Mouse (Mus musculus) heart, embryonic 11.5 days (tissue): ENCODE data around the gene Bpifb5. TPM values are rescaled to one million over a fixed set of nuclear protein-coding genes. Genes with fewer than 3 reads are reported as not detected.
"Not testable (repeated sequence)": the region's sequence is repeated elsewhere in the genome, so short reads cannot be mapped to it uniquely, and the experiment has no call there.

Experiments
- ATAC-seq: fragments of 200-750 bp; cut with Nextera tagmentation; replicated peaks from 2 replicates; pipeline ENCODE4 v1.8.0; 2017; ENCODE audit warnings: moderate library complexity; ENCODE audit not compliant: insufficient number of reproducible peaks, low FRiP score, low TSS enrichment
- H3K27ac ChIP-seq: fragments of 300-500 bp; sonication (generic); 2 replicates; pipeline ENCODE4 v1.5.1; 2014; ENCODE audit warnings: mild to moderate bottlenecking, low read depth, low read length
- H3K27me3 ChIP-seq: fragments of 300-500 bp; sonication (generic); 2 replicates; pipeline ENCODE4 v1.6.1; 2014; ENCODE audit warnings: mild to moderate bottlenecking, low read length, mixed read lengths; ENCODE audit not compliant: control insufficient read depth, insufficient read depth
- H3K36me3 ChIP-seq: fragments of 300-500 bp; sonication (generic); 2 replicates; pipeline ENCODE4 v1.6.1; 2014; ENCODE audit warnings: mild to moderate bottlenecking, low read length, moderate library complexity, mixed read lengths; ENCODE audit not compliant: control insufficient read depth, insufficient read depth
- H3K4me1 ChIP-seq: fragments of 300-500 bp; sonication (generic); 2 replicates; pipeline ENCODE4 v1.6.1; 2014; ENCODE audit warnings: low read length; ENCODE audit not compliant: control insufficient read depth, insufficient read depth
- H3K4me2 ChIP-seq: fragments of 300-500 bp; sonication (generic); 2 replicates; pipeline ENCODE4 v1.6.1; 2014; ENCODE audit warnings: mild to moderate bottlenecking, moderate library complexity
- H3K4me3 ChIP-seq: fragments of 300-500 bp; sonication (generic); 2 replicates; pipeline ENCODE4 v1.5.1; 2014; ENCODE audit warnings: low read depth, low read length
- H3K9ac ChIP-seq: fragments of 300-500 bp; sonication (generic); 2 replicates; pipeline ENCODE4 v1.6.1; 2014; ENCODE audit warnings: mild to moderate bottlenecking, low read depth, low read length, moderate library complexity
- H3K9me3 ChIP-seq: fragments of 300-500 bp; sonication (generic); replicated peaks from 2 replicates; pipeline ENCODE4 v1.6.1; 2016; ENCODE audit warnings: low read length; ENCODE audit not compliant: control insufficient read depth
- WGBS: fragments of 180-500 bp; shearing (Covaris S2); extraction: QIAGEN DNeasy Blood & Tissue Kit; methylation state at CpG from one replicate; pipeline ENCODE4 v1.1.7; 2014; ENCODE audit not compliant: insufficient replicate concordance; 5-methylcytosine and 5-hydroxymethylcytosine counted together
- polyA plus RNA-seq: library from polyadenylated mRNA; unstranded; fragments of >200 nt; fragmentation: Nextera tagmentation; extraction: Ambion mirVana; gene quantifications from 2 replicates; pipeline ENCODE4 v1.2.1, GENCODE M21; 2014

Gene Bpifb5
- polyA plus RNA-seq, 1 experiment from 2014 or later, result 0.40 TPM

GRCm38 (mm10) chr2:154245322-154245721 is 21.8 kb downstream of the Bpifb5 start:
- WGBS, result 78% methylated on average over 5 of the region's 5 CpGs
- Histone ChIP-seq H3K9ac (no peak overlapping the region), H3K4me2 (no peak overlapping the region), H3K4me3 (no peak overlapping the region), H3K27me3 (no peaks in the 10 kb centered on the region), H3K36me3 (no peaks in the 10 kb centered on the region), H3K9me3 (no peaks in the 10 kb centered on the region), H3K4me1 (no peaks in the 10 kb centered on the region), H3K27ac (no peak overlapping the region)
- ATAC-seq, result no peak

GRCm38 (mm10) chr2:154255254-154255653 is 31.7 kb downstream of the Bpifb5 start:
- H3K9ac ChIP-seq, H3K4me1 ChIP-seq, H3K9me3 ChIP-seq, H3K27me3 ChIP-seq, H3K36me3 ChIP-seq, ATAC-seq, H3K4me3 ChIP-seq, H3K4me2 ChIP-seq, H3K27ac ChIP-seq: not testable (repeated sequence)
- WGBS, result 85% methylated on average over 2 of the region's 4 CpGs

- WGBS, result 66% methylated on average over 4 of the region's 4 CpGs
Observed at GRCm38 (mm10) chr2:154255770-154256169, 32.2 kb downstream of the Bpifb5 start.

GRCm38 (mm10) chr2:154257554-154257953 is 34.0 kb downstream of the Bpifb5 start, which contains the start of gene Bpifb9a:
Bpifb9a (plus strand) TSS chr2:154257854.
- not testable (repeated sequence) for H3K4me2 ChIP-seq, ATAC-seq, H3K27me3 ChIP-seq, H3K36me3 ChIP-seq, H3K27ac ChIP-seq, H3K9me3 ChIP-seq, H3K9ac ChIP-seq, H3K4me1 ChIP-seq, H3K4me3 ChIP-seq
- 70% methylated on average over 5 of the region's 5 CpGs for WGBS

More at GRCm38 (mm10) chr2:154255770-154256169, 32.2 kb downstream of the Bpifb5 start:
- Histone ChIP-seq H3K4me1 (no peaks in the 10 kb centered on the region), H3K4me3 (no peak overlapping the region), H3K36me3 (no peaks in the 10 kb centered on the region), H3K27ac (no peak overlapping the region), H3K9me3 (no peaks in the 10 kb centered on the region), H3K9ac (no peak overlapping the region), H3K4me2 (no peak overlapping the region), H3K27me3 (no peaks in the 10 kb centered on the region)
- ATAC-seq, result no peak

GRCm38 (mm10) chr2:154264397-154264796 is 40.9 kb downstream of the Bpifb5 start:
- WGBS, result 72% methylated on average over 3 of the region's 3 CpGs
- H3K4me1 ChIP-seq, H3K4me2 ChIP-seq, H3K9ac ChIP-seq, H3K36me3 ChIP-seq, ATAC-seq, H3K9me3 ChIP-seq, H3K27ac ChIP-seq, H3K4me3 ChIP-seq, H3K27me3 ChIP-seq: not testable (repeated sequence)

Other genes starting within 250 kb of the Bpifb5 start
- gene Bpifa6, start 248.8 kb upstream of the Bpifb5 start, polyA plus RNA-seq, result not detected in 2 replicates
- gene Bpifa2, start 215.5 kb upstream of the Bpifb5 start, polyA plus RNA-seq, result not detected in 2 replicates
- gene Bpifa3, start 93.4 kb upstream of the Bpifb5 start, polyA plus RNA-seq, result not detected in 2 replicates
- not detected in 2 replicates for gene Bpifa1, start 80.9 kb upstream of the Bpifb5 start, polyA plus RNA-seq
- gene Bpifa5, start 61.1 kb upstream of the Bpifb5 start, polyA plus RNA-seq, result not detected in 2 replicates
- gene Bpifb1, start 32.9 kb upstream of the Bpifb5 start, polyA plus RNA-seq, result 0.13 and 0.27 TPM in 2 replicates
- not detected in 2 replicates for gene Bpifb9a, start 34.1 kb downstream of the Bpifb5 start, polyA plus RNA-seq
- not detected in 2 replicates for gene Bpifb9b, start 83.5 kb downstream of the Bpifb5 start, polyA plus RNA-seq
- 14.1 and 18.3 TPM in 2 replicates for gene Cdk5rap1, start 149.3 kb downstream of the Bpifb5 start, polyA plus RNA-seq
- gene Snta1, start 184.4 kb downstream of the Bpifb5 start, polyA plus RNA-seq, result 14.6 and 22.2 TPM in 2 replicates
- 31.2 and 34.0 TPM in 2 replicates for gene Cbfa2t2, start 212.7 kb downstream of the Bpifb5 start, polyA plus RNA-seq